Mouse (Mus musculus) bone marrow, adult 2 months (tissue): ENCODE data around the gene Fam107b. TPM values are rescaled to one million over a fixed set of nuclear protein-coding genes. Genes with fewer than 3 reads are reported as not detected.

Experiments used
- H3K27ac ChIP-seq: fragments of 200-500 bp; 2 replicates; pipeline ENCODE4 v1.5.1; 2012; ENCODE audit warnings: low read depth, mild to moderate bottlenecking, control low read depth, inconsistent platforms, low read length; ENCODE audit not compliant: control insufficient read depth, poor library complexity, insufficient read depth
- H3K4me1 ChIP-seq: fragments of 200-500 bp; 2 replicates; pipeline ENCODE4 v1.6.1; 2011; ENCODE audit warnings: low read length; ENCODE audit not compliant: control insufficient read depth, insufficient read depth
- H3K4me3 ChIP-seq: fragments of 200-500 bp; replicated peaks from 2 replicates; pipeline ENCODE3; 2011; ENCODE audit warnings: mild to moderate bottlenecking, low read depth, low read length, control low read depth; ENCODE audit not compliant: control insufficient read depth
- CTCF ChIP-seq: fragments of 200-500 bp; IDR thresholded peaks from 2 replicates; pipeline ENCODE4 v1.5.1; 2011; ENCODE audit warnings: low read length, control low read depth; ENCODE audit not compliant: control insufficient read depth, insufficient read depth
- POLR2A ChIP-seq: fragments of 200-500 bp; IDR thresholded peaks from 2 replicates; pipeline ENCODE4 v1.6.1; 2011; ENCODE audit warnings: low read depth, mild to moderate bottlenecking, control low read depth, low read length, borderline replicate concordance; ENCODE audit not compliant: control insufficient read depth
- WGBS: fragments of 180-500 bp; shearing (Covaris S2); methylation state at CpG from one replicate; pipeline ENCODE4 v1.1.7; 2018; 5-methylcytosine and 5-hydroxymethylcytosine counted together
- polyA plus RNA-seq: library from polyadenylated mRNA; stranded (reverse); fragments of >200 nt; gene quantifications from 2 replicates; pipeline ENCODE4 v1.2.4, GENCODE M21; 2011; ENCODE audit warnings: low replicate concordance; ENCODE audit not compliant: missing spikeins, insufficient read depth, insufficient read length

Fam107b gene
- polyA plus RNA-seq, 1 experiment, result 71.1 TPM

DNA sequence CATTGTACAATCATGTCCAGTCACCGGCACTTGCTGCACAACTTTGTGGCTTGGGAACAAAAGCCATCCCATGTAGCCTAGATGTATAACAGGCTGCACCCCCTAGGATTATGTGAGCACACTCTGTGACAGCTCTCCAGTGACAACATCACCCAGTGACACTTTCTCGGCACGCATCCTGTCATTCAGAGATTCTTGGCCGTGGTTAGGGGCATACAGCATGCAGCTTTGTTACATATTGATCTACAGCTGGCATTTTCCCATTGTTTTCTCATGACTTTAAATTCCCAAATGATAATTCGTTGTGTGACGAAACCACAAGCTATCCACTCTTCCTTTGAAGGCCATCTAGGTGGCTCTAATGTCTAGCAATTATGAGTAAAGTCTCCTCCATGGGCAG, 58.8 kb downstream of the Fam107b start:
- TF ChIP-seq POLR2A, result no peak
- no peak for TF ChIP-seq CTCF
- Histone ChIP-seq H3K4me3 (no peak overlapping the region), H3K4me1 (peaks cover 4% of the 10 kb centered on the region), H3K27ac (no peak overlapping the region)
- WGBS, result 77% methylated on average over 6 of the region's 6 CpGs

DNA sequence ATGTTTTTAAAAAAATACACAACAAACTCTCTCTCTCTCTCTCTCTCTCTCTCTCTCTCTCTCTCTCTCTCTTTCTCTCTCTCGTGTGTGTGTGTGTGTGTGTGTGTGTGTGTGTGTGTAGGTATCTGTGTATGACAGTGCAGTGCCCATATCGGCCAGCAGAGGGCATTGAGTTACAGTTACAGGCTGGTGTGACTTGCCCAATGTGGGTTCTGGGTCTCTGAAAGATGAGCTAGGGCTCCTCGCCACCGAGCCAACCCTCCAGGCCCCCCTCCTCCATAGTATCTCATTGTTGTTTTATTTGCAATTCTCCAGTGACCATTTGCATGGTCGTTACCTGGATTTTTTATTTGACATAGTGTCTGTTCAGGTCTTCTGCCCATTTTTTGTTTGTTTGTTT, 59.5 kb downstream of the Fam107b start:
- 73% methylated on average over 5 of the region's 5 CpGs for WGBS
- no peak overlapping the region for H3K4me3 ChIP-seq
- H3K27ac ChIP-seq, result no peak overlapping the region
- TF ChIP-seq CTCF (peak; percentile 43), POLR2A (no peak)
- peaks cover 4% of the 10 kb centered on the region for H3K4me1 ChIP-seq

DNA sequence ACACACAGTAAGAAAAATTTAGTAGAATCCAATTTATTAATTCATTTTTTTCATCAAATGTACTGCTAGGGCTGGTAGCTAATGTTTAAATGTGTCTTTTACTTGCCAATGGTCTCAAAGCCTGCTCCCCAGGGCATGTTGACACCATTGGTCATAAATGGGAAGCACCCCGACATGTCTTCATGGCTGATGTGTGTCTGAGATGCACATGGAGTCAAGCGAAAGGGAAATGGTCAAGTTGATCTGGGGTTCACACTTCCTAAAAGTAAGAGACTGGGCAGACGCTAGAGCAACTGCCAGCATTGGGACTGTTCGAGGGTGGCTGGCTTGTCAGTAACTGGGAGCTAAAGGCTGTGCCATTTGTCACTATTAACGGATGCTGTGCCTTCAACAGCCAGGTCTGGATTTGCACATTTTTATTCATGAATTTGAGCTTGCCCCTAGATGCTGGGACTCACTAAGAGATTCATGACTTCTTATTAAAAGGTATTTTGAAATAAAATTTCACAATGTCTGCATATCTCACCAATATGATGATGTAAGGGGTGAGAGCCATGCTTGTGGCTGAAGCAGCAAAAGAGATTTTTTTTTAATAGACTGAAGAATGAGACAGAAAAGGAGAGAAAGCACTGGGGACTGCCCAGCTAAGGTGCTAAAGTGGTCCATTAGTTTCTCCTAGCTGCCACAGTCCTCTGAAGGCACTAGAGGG, 60.6 kb downstream of the Fam107b start:
- WGBS, result 27% methylated on average over 5 of the region's 5 CpGs
- Histone ChIP-seq H3K4me1 (peaks cover 4% of the 10 kb centered on the region), H3K27ac (peak overlapping the region; percentile 54), H3K4me3 (no peak overlapping the region)
- no peak for TF ChIP-seq CTCF
- no peak for TF ChIP-seq POLR2A

DNA sequence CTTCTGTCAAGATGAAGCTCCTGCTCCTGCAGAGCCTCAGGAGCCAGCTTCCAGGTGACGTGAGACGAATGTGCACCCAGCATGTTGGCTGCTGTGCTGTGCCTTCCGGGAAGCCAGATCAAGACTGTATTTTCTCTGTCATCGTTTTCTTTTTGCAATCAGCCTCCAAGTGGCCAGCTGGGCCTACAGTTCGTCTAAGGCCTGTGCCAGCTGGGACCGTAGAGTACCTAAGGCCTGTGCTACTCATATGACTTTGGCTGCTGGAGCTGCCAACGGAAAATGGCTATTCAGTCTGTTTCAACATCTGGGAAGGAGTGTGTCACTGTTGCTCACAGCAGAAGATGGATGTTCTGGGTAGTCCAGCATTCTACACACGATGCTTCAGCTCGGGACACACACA, 62.8 kb downstream of the Fam107b start:
- Histone ChIP-seq H3K4me3 (no peak overlapping the region), H3K4me1 (peaks cover 4% of the 10 kb centered on the region), H3K27ac (no peak overlapping the region)
- TF ChIP-seq POLR2A (no peak), CTCF (no peak)
- 45% methylated on average over 9 of the region's 9 CpGs for WGBS

DNA sequence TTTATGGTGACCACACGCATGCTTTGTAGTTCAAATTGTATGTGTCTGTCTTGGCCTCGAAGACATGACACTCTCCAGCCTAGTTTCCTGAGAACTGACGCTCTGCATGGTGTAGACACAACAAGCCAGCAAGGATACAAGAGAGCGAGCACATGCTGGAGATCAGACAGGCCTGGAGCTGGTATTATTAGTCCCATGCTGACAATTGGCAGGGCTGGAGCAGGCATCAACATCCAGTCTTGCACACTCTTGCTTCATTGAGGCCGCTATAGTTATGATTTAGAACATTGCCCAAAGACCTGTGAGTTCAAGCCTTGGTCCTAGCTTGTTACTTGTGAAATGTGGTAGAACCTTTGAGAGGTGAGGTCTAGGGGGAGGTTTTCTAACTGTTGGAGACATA, 66.5 kb downstream of the Fam107b start:
- no peak overlapping the region for H3K27ac ChIP-seq
- 77% methylated on average over 5 of the region's 5 CpGs for WGBS
- H3K4me1 ChIP-seq, result peaks cover 4% of the 10 kb centered on the region
- no peak for TF ChIP-seq POLR2A
- TF ChIP-seq CTCF, result no peak
- no peak overlapping the region for H3K4me3 ChIP-seq

- H3K4me1 ChIP-seq, result peaks cover 4% of the 10 kb centered on the region; the same call in 1 of the 2 replicates
- TF ChIP-seq POLR2A (no peak), CTCF (no peak)
- no peak overlapping the region for H3K4me3 ChIP-seq
- WGBS, result 73% methylated on average over 9 of the region's 9 CpGs
- H3K27ac ChIP-seq, result no peak overlapping the region
Observed at GRCm38 (mm10) chr2:3641001-3641770, 70.9 kb downstream of the Fam107b start.

- Histone ChIP-seq H3K4me3 (no peak overlapping the region), H3K27ac (no peak overlapping the region), H3K4me1 (peaks cover 6% of the 10 kb centered on the region; the same call in 1 of the 2 replicates)
- TF ChIP-seq CTCF, result no peak
- no peak for TF ChIP-seq POLR2A
Observed at GRCm38 (mm10) chr2:3642949-3643348, 72.7 kb downstream of the Fam107b start.

DNA sequence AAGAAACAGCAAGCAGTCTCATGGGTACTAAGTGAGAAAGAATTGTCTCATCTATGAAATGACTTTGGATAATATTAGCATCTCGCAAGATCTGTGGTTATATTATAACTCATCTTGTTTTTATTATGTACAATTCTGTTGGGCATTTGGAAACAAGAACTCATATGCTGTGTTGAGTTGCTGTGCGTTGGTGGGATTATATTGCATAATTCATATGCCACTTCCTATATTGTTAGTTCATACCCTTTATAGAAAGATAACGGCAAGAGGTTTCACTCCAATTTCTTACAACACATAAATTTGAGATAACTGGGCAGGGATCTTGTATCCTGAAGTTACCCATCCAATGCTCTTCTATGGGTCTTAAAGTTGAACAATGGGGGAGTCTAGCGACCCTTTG, 75.5 kb downstream of the Fam107b start:
- Histone ChIP-seq H3K27ac (peak overlapping the region; percentile 36; the same call in 1 of the 2 replicates), H3K4me1 (peaks cover 6% of the 10 kb centered on the region; the same call in 1 of the 2 replicates), H3K4me3 (no peak overlapping the region)
- WGBS, result 28% methylated on average over 4 of the region's 4 CpGs
- TF ChIP-seq CTCF (no peak), POLR2A (no peak)

GRCm38 (mm10) chr2:3649171-3649570, 78.9 kb downstream of the Fam107b start:
- TF ChIP-seq CTCF (no peak), POLR2A (no peak)
- Histone ChIP-seq H3K4me3 (no peak overlapping the region), H3K27ac (no peak overlapping the region), H3K4me1 (peaks cover 5% of the 10 kb centered on the region; the same call in 1 of the 2 replicates)
- WGBS, result 67% methylated on average over 5 of the region's 5 CpGs
